Mouse (Mus musculus): ENCODE measurements around the gene Ap2s1.

GRCm38 (mm10) chr7:16783758-16784415 is 45.7 kb downstream of the Ap2s1 start:
- no peak for TF ChIP-seq CTCF (IDR thresholded peaks at IDR 0.05; ENCODE audit: borderline replicate concordance, insufficient read depth, low read depth, low read length)
- TF ChIP-seq POLR2A (IDR thresholded peaks at IDR 0.05; ENCODE audit: borderline replicate concordance, insufficient read depth, low read length) = no peak
